Mouse (Mus musculus) small intestine, adult 2 months (tissue): Measurements from ENCODE around the gene 1810024B03Rik.

ENCODE experiments used
- CTCF ChIP-seq: fragments of 200-500 bp; IDR thresholded peaks from 2 replicates; pipeline ENCODE4 v1.5.1; 2012; ENCODE audit warnings: low read depth, mild to moderate bottlenecking, control low read depth, inconsistent platforms, low read length, moderate library complexity, mixed read lengths; ENCODE audit not compliant: insufficient replicate concordance, insufficient read length; ENCODE audit errors: extremely low read depth
- POLR2A ChIP-seq: fragments of 200-500 bp; IDR thresholded peaks from 2 replicates; pipeline ENCODE4 v1.6.1; 2012; ENCODE audit warnings: low read depth, mild to moderate bottlenecking, control low read depth, inconsistent platforms, low read length, moderate library complexity

DNA sequence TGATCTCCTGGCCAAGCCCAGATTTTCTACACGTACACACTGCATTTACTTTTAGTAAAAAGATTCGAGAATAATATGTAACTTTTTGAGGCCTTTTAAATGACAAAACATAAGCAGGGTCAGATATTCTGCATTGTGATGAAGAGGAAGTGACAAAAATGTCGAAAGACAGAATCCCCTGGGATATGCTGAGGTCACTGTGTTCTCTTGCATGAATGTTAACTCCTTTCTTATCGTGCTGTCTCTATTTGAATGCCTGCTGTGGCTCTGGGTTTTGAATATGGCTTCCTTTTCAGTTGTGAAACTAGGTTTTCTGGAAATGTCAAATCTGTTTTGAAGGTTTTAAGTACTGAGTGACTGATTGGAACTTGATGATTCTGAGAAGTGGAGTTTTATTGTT, 42.4 kb downstream of the 1810024B03Rik start:
- no peak for TF ChIP-seq CTCF
- no peak for TF ChIP-seq POLR2A
